Mouse (Mus musculus): ENCODE measurements around the gene Maea. TPM values are rescaled to one million over a fixed set of nuclear protein-coding genes. Genes with fewer than 3 reads are reported as not detected.

Gene Maea
- polyA plus RNA-seq, 1 experiment from 2014 or later, result 182 TPM

Other genes with a start within 250 kb of the Maea start
- gene Slc5a1, start 231.3 kb upstream of the Maea start, polyA plus RNA-seq (2016; fragmentation: Nextera tagmentation; extraction: Ambion mirVana), result not detected in 2 replicates
- 3.4 and 3.5 TPM in 2 replicates for gene Spon2, start 117.1 kb upstream of the Maea start, polyA plus RNA-seq (2016; fragmentation: Nextera tagmentation; extraction: Ambion mirVana)
- 484 and 530 TPM in 2 replicates for gene Ctbp1, start 60.5 kb upstream of the Maea start, polyA plus RNA-seq (2016; fragmentation: Nextera tagmentation; extraction: Ambion mirVana)
- 6.1 and 8.1 TPM in 2 replicates for gene Uvssa, start 43.0 kb downstream of the Maea start, polyA plus RNA-seq (2016; fragmentation: Nextera tagmentation; extraction: Ambion mirVana)
- gene Nkx1-1, start 98.5 kb downstream of the Maea start, polyA plus RNA-seq (2016; fragmentation: Nextera tagmentation; extraction: Ambion mirVana), result 0.11 TPM in 1 of 2 replicates, not detected in the other

Measured in midbrain, embryonic 10.5 days (tissue).